Mouse (Mus musculus) limb, embryonic 14.5 days (tissue): ENCODE data around the gene Gm20388. TPM values are rescaled to one million over a fixed set of nuclear protein-coding genes. Genes with fewer than 3 reads are reported as not detected.

ENCODE experiments used
- ATAC-seq: fragments of 200-750 bp; cut with Nextera tagmentation; 2 replicates; pipeline ENCODE4 v1.8.0; 2017; ENCODE audit warnings: low read depth, moderate number of reproducible peaks, moderate TSS enrichment; ENCODE audit not compliant: low FRiP score
- DNase-seq: peaks from one replicate; pipeline ENCODE4 v3.0.0-alpha.2; 2015; ENCODE audit warnings: low spot score
- H3K27ac ChIP-seq: fragments of 300-500 bp; sonication (generic); replicated peaks from 2 replicates; pipeline ENCODE4 v1.5.1; 2014; ENCODE audit warnings: low read depth, mild to moderate bottlenecking, low read length, moderate library complexity, mixed read lengths
- H3K27me3 ChIP-seq: fragments of 300-500 bp; sonication (generic); 2 replicates; pipeline ENCODE4 v1.6.1; 2014; ENCODE audit warnings: low read length, mixed read lengths; ENCODE audit not compliant: control insufficient read depth, insufficient read depth
- H3K36me3 ChIP-seq: fragments of 300-500 bp; sonication (generic); 2 replicates; pipeline ENCODE4 v1.6.1; 2014; ENCODE audit warnings: mild to moderate bottlenecking, low read length, moderate library complexity, mixed read lengths; ENCODE audit not compliant: control insufficient read depth, insufficient read depth
- H3K4me1 ChIP-seq: fragments of 300-500 bp; sonication (generic); 2 replicates; pipeline ENCODE4 v1.6.1; 2014; ENCODE audit warnings: antibody characterized with exemption, low read length, mixed read lengths; ENCODE audit not compliant: control insufficient read depth, insufficient read depth
- H3K4me2 ChIP-seq: fragments of 300-500 bp; sonication (generic); replicated peaks from 2 replicates; pipeline ENCODE4 v1.6.1; 2014; ENCODE audit warnings: low read depth, mild to moderate bottlenecking, low read length, moderate library complexity; ENCODE audit not compliant: severe bottlenecking
- H3K4me3 ChIP-seq: fragments of 300-500 bp; sonication (generic); replicated peaks from 2 replicates; pipeline ENCODE4 v1.5.1; 2014; ENCODE audit warnings: low read length
- H3K9ac ChIP-seq: fragments of 300-500 bp; sonication (generic); 2 replicates; pipeline ENCODE4 v1.6.1; 2014; ENCODE audit warnings: mild to moderate bottlenecking, low read depth, low read length, moderate library complexity; ENCODE audit not compliant: severe bottlenecking
- H3K9me3 ChIP-seq: fragments of 300-500 bp; sonication (generic); 2 replicates; pipeline ENCODE4 v1.6.1; 2016; ENCODE audit warnings: low read length; ENCODE audit not compliant: control insufficient read depth
- POLR2A ChIP-seq: fragments of 200-500 bp; IDR thresholded peaks from 2 replicates; pipeline ENCODE4 v1.8.0; 2012; ENCODE audit warnings: inconsistent platforms, mild to moderate bottlenecking, moderate library complexity, borderline replicate concordance; ENCODE audit not compliant: insufficient read depth, insufficient read length; ENCODE audit errors: extremely low read depth
- WGBS: fragments of 180-500 bp; shearing (Covaris S2); extraction: QIAGEN DNeasy Blood & Tissue Kit; methylation state at CpG from one replicate; pipeline ENCODE4 v1.1.7; 2014; 5-methylcytosine and 5-hydroxymethylcytosine counted together
- polyA plus RNA-seq, 2 experiments: library from polyadenylated mRNA; depleted of rRNA in 1 of 2; stranded (reverse) in 1 of 2; unstranded in 1 of 2; fragments of >200 nt; fragmentation: Nextera tagmentation in 1 of 2; extraction: Ambion mirVana in 1 of 2; gene quantifications; 2 replicates each; pipeline versions ENCODE4 v1.2.1 to v1.2.3; 2012 to 2014

Gm20388 gene
- polyA plus RNA-seq, 2 experiments = 1.9 to 49.9 TPM

DNA sequence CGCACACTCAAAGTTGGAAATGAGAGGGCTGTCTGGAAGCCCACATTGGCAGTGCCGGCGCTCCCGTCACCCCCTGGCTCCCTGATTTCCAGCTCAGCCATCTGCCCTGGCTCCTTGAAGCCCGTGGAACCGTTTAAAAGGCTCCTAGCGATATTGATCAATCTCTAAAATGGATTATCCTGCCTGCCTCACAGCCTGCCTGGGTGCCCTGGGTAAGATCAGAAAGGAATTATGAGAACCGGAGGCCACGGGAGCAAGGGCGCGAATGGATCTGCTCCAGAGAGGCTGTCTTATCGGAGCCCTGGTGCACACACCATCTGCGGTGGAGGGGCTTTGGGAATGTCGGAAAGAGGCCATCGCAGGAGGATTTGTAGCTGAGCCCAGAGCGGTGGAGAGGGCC is 561.6 kb downstream of the Gm20388 start:
- ATAC-seq (no peak), DNase-seq (no peak)
- WGBS = 28% methylated on average over 15 of the region's 16 CpGs
- no peaks in the 10 kb centered on the region for H3K27me3 ChIP-seq
- no peak overlapping the region for H3K9ac ChIP-seq
- no peaks in the 10 kb centered on the region for H3K9me3 ChIP-seq
- H3K4me3 ChIP-seq = no peak overlapping the region
- H3K27ac ChIP-seq = no peak overlapping the region
- H3K36me3 ChIP-seq = no peaks in the 10 kb centered on the region
- H3K4me1 ChIP-seq = peaks cover 33% of the 10 kb centered on the region
- no peak overlapping the region for H3K4me2 ChIP-seq
- TF ChIP-seq POLR2A = no peak

DNA sequence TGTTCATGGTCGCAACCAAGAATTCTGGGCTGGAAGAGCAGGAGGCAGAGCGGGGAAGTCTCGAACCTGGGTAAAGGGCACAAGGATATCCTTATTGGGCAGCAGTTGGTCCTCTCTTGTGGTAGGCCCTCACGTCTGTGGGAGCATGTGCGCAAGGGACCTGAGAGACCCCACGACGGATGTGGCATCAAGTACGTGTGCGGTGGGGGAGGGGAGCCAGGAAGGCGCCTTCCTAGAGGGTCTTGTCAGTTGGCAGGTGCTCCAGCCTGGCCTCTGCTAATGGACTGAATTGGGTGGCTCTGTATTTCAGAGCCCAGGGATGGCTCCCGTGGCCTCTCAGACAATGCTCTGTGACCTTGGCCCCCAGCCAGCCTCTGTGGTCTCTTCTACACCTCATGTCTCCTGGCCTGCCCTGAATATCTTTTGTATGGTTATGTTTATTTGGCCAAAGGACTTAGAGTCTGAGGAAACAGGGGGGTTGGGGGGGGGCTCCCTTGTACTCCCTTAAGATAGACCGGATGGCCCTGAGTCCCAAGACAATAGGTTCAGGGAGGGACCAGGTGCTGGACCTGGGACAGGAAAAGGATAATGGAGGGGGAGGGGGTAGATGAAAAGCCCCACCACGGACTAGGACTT is 563.2 kb downstream of the Gm20388 start:
- no peak for TF ChIP-seq POLR2A
- Histone ChIP-seq H3K9me3 (no peaks in the 10 kb centered on the region), H3K4me1 (peaks cover 35% of the 10 kb centered on the region), H3K4me3 (no peak overlapping the region), H3K27ac (no peak overlapping the region), H3K27me3 (no peaks in the 10 kb centered on the region), H3K9ac (no peak overlapping the region), H3K36me3 (no peaks in the 10 kb centered on the region), H3K4me2 (no peak overlapping the region)
- WGBS = 88% methylated on average over 13 of the region's 13 CpGs
- DNase-seq (no peak), ATAC-seq (no peak)

DNA sequence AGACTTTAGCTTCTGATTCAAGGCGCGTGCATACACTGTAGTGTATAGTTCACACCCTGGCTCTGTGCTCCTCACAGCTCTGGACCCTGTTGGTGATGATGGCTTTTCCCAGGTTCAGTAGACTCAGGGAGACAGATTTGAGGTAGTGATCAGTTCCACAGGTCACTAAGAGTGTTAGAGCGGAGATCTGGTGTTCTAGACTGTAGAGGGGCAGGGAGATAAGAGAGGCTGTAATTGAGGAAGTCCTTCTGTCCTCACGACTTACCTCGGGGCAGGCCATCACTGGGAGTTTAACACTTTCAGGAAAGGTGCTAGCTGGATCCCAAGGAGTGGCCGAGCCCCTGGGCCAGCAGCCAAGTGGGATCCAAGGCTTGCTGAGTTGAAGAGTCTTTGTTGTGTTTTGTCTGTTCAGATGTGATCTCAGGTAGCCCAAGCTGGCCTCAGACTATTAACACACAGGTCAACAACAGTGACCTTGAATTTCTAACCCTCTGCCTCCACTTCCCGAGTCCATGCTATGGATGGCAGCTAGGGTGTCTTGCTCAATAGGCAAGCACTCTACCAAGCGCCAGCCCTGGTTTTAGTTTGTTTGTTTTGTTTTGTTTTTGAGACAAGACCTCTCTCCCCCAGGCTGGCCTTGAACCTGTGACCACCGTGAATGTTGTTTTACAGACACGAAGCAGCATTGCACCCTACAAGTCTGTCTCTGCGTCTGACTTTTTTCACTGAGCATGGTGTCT is 564.0 kb downstream of the Gm20388 start:
- no peaks in the 10 kb centered on the region for H3K27me3 ChIP-seq
- no peak overlapping the region for H3K27ac ChIP-seq
- no peak for ATAC-seq
- H3K9me3 ChIP-seq = no peaks in the 10 kb centered on the region
- no peak overlapping the region for H3K9ac ChIP-seq
- no peak overlapping the region for H3K4me3 ChIP-seq
- peaks cover 35% of the 10 kb centered on the region for H3K4me1 ChIP-seq
- no peaks in the 10 kb centered on the region for H3K36me3 ChIP-seq
- WGBS = 75% methylated on average over 11 of the region's 11 CpGs
- TF ChIP-seq POLR2A = no peak
- no peak overlapping the region for H3K4me2 ChIP-seq
- DNase-seq = no peak

DNA sequence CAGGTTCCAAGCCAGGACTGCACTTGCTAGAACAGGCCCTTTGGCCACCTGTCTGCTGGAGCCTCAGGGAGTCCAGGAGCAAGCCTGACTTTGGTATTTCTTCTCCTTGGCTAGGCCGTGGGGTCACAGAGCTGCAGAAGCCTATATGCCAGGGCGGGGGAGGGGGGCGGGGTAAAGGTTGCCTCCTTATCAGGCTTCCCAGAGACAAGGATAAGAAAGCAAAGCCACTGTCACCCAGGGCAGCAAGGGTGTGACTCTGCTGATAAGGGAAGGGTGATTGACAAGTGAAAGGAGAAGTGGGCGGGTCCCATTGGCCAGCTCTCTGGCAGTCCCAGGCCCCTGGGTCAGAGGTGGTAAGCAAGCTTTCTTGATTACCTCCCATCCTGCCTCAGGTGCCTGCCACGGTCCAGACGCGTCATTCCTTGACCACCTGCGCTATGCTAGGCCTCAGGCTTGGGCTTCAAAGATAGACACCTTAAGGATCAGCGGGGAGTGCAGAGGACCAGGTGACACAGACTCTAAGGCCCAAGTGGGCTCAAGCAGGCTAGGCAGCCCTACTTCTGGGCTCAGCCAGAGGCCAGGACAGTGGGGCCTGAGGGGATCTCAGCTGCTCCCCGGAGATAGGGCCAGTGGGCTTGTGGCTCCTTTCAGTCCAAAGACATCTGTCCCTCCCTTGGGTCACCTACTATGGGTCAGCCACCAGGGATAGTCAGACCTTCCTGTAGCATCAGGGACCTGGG is 565.0 kb downstream of the Gm20388 start:
- no peaks in the 10 kb centered on the region for H3K9me3 ChIP-seq
- ATAC-seq (no peak), DNase-seq (no peak)
- peaks cover 35% of the 10 kb centered on the region for H3K4me1 ChIP-seq
- H3K4me2 ChIP-seq = no peak overlapping the region
- WGBS = 70% methylated on average over 10 of the region's 10 CpGs
- H3K27me3 ChIP-seq = no peaks in the 10 kb centered on the region
- H3K36me3 ChIP-seq = no peaks in the 10 kb centered on the region
- H3K4me3 ChIP-seq = no peak overlapping the region
- no peak overlapping the region for H3K27ac ChIP-seq
- no peak for TF ChIP-seq POLR2A
- H3K9ac ChIP-seq = no peak overlapping the region

DNA sequence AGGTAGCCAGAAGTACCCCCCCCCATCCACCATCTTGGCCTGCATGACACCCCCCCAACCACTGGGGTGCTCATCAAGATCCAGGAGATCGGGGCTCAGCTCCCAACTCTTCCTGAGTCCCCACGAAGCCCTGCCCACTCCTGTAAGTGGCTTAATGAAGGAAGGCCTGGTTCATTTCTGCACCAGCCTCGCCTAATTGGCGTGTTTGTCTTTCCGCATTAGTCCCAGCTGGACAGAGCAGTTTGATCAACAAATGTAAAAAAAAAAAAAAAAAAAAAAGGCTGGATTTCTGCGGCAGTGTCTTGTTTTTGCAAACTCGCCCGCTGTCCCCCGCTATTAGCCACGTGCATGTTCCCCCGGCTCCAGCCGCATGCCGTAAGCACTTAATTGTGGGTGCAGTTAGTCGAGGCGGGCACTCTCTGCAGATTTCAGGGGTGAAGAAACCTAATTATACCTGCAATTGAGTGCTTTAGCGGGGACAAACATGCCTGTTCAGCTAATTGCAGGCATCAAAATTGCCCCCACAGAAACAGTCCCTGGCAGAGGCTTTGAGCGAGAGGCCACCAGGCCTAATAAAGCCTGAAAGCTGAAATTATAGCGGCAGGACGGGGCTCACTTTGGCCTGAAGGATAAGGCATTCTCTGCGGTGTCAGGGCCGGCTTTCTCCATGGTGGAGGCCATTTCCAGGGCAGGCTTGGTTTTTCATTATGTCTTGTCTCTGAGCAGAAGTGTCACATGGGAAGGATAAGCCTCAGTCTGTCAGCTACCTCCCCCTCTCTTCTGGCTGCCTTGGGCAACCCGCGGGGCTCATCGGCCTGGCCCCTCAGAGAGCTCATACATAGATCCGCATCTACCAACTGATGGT is 566.3 kb downstream of the Gm20388 start:
- no peak for ATAC-seq
- no peak overlapping the region for H3K27ac ChIP-seq
- no peak for DNase-seq
- H3K4me1 ChIP-seq = peaks cover 22% of the 10 kb centered on the region
- no peaks in the 10 kb centered on the region for H3K27me3 ChIP-seq
- no peak for TF ChIP-seq POLR2A
- no peak overlapping the region for H3K9ac ChIP-seq
- H3K9me3 ChIP-seq = no peaks in the 10 kb centered on the region
- no peak overlapping the region for H3K4me3 ChIP-seq
- WGBS = 32% methylated on average over 24 of the region's 25 CpGs
- H3K36me3 ChIP-seq = no peaks in the 10 kb centered on the region
- H3K4me2 ChIP-seq = no peak overlapping the region
